Mouse (Mus musculus): ENCODE results near the gene Ank3. TPM values are rescaled to one million over a fixed set of nuclear protein-coding genes. Genes with fewer than 3 reads are reported as not detected.
"Not testable (repeated sequence)": the region's sequence is repeated elsewhere in the genome, so short reads cannot be mapped to it uniquely, and the experiment has no call there.

Gene Ank3
- 22.5 and 23.1 TPM in 2 replicates for polyA plus RNA-seq (2014; fragmentation: Nextera tagmentation; extraction: Ambion mirVana)

DNA sequence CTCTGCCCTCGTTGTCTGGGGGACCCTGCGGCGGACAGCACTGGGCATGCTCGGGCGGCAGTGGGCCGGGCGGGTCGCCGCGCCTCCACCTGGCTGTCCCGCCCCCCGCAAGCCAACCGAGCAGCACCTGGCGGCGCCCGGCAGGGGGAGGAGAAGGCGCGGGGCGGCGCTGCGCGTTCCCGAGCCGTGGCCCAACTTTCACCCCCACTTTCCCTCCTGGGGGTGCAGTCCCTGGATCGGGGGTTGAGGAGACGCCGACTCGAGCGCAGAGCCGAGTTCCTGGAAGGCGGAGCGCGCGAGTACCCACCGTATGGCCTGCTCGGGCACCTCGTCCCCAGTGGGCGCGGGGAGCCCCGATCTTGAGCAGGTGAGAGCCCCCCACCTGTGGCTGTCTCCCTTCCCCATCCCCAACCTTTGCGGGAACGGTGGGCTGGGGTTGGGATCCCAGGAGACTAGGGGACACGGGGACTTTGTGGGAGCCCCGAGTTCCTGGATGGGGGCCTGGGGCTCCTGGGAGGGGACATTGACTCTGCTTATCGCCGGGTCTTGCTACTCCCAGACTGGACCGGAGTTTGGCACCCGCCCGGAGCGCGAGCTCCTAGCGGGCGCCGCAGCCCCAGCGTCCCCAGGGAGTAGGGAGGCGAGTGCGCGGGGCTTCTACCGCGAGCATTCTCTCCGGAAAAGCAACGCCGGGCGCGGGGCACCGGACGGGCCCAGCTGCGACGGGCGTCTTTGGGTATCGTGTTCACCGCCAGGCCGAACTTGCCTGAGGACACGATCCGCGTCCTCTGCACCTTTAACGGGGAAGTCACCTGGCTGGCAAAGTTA, at the start of gene Ank3:
Gene Ank3, plus strand, starts transcription at position 11 of the 828 bp plus-strand sequence.
- Histone ChIP-seq H3K4me3 (ENCODE audit: low read depth, low read length) (peak within 1 kb of the TSS; percentile 69), H3K27ac (replicated peaks; ENCODE audit: low read depth, low read length) (no peak within 1 kb of the TSS), H3K9me3 (ENCODE audit: control insufficient read depth, low read length) (no peaks in the 10 kb centered on the region), H3K4me2 (ENCODE audit: low read depth, low read length) (peak within 1 kb of the TSS; percentile 100), H3K27me3 (replicated peaks; ENCODE audit: control insufficient read depth, insufficient read depth, low read length) (peaks cover 49% of the 10 kb centered on the region), H3K36me3 (ENCODE audit: control insufficient read depth, insufficient read depth, low read length) (no peaks in the 10 kb centered on the region), H3K4me1 (ENCODE audit: control insufficient read depth, insufficient read depth, low read length) (peaks cover 10% of the 10 kb centered on the region; the same call in 1 of the 2 replicates), H3K9ac (ENCODE audit: low read depth, low read length) (peak within 1 kb of the TSS; percentile 69)
- peak; percentile 86 for ATAC-seq (ENCODE audit: low read depth)
- WGBS: under 1% methylated on average over 45 of the region's 77 CpGs
- DNase-seq (ENCODE audit: low spot score): peak; percentile 54

GRCm38 (mm10) chr10:69351071-69351841, 47.3 kb upstream of the Ank3 start:
- H3K4me3 ChIP-seq (ENCODE audit: low read depth, low read length): peak overlapping the region; percentile 81

GRCm38 (mm10) chr10:69351842-69352211, 46.7 kb upstream of the Ank3 start:
- peaks cover 41% of the 10 kb centered on the region for H3K4me1 ChIP-seq (ENCODE audit: control insufficient read depth, insufficient read depth, low read length)
- peak; percentile 51 for DNase-seq (ENCODE audit: low spot score)
- H3K4me2 ChIP-seq (ENCODE audit: low read depth, low read length): peak overlapping the region; percentile 87
- no peaks in the 10 kb centered on the region for H3K9me3 ChIP-seq (ENCODE audit: control insufficient read depth, low read length)
- WGBS: 0% methylated on average over 11 of the region's 11 CpGs
- H3K36me3 ChIP-seq (ENCODE audit: control insufficient read depth, insufficient read depth, low read length): peaks cover 37% of the 10 kb centered on the region
- H3K9ac ChIP-seq (ENCODE audit: low read depth, low read length): peak overlapping the region; percentile 84
- no peaks in the 10 kb centered on the region for H3K27me3 ChIP-seq (replicated peaks; ENCODE audit: control insufficient read depth, insufficient read depth, low read length)
- no peak for ATAC-seq (ENCODE audit: low read depth)
- peak overlapping the region; percentile 81 for H3K4me3 ChIP-seq (ENCODE audit: low read depth, low read length)
- H3K27ac ChIP-seq (replicated peaks; ENCODE audit: low read depth, low read length): peak overlapping the region; percentile 88

More at GRCm38 (mm10) chr10:69351071-69351841, 47.3 kb upstream of the Ank3 start:
- peaks cover 41% of the 10 kb centered on the region for H3K4me1 ChIP-seq (ENCODE audit: control insufficient read depth, insufficient read depth, low read length)
- DNase-seq (ENCODE audit: low spot score) (peak; percentile 83), ATAC-seq (ENCODE audit: low read depth) (no peak)
- H3K27ac ChIP-seq (replicated peaks; ENCODE audit: low read depth, low read length): peak overlapping the region; percentile 88
- peak overlapping the region; percentile 84 for H3K9ac ChIP-seq (ENCODE audit: low read depth, low read length)
- H3K27me3 ChIP-seq (replicated peaks; ENCODE audit: control insufficient read depth, insufficient read depth, low read length): no peaks in the 10 kb centered on the region
- WGBS: 7% methylated on average over 12 of the region's 12 CpGs
- peaks cover 42% of the 10 kb centered on the region for H3K36me3 ChIP-seq (ENCODE audit: control insufficient read depth, insufficient read depth, low read length)
- no peaks in the 10 kb centered on the region for H3K9me3 ChIP-seq (ENCODE audit: control insufficient read depth, low read length)
- peak overlapping the region; percentile 87 for H3K4me2 ChIP-seq (ENCODE audit: low read depth, low read length)

DNA sequence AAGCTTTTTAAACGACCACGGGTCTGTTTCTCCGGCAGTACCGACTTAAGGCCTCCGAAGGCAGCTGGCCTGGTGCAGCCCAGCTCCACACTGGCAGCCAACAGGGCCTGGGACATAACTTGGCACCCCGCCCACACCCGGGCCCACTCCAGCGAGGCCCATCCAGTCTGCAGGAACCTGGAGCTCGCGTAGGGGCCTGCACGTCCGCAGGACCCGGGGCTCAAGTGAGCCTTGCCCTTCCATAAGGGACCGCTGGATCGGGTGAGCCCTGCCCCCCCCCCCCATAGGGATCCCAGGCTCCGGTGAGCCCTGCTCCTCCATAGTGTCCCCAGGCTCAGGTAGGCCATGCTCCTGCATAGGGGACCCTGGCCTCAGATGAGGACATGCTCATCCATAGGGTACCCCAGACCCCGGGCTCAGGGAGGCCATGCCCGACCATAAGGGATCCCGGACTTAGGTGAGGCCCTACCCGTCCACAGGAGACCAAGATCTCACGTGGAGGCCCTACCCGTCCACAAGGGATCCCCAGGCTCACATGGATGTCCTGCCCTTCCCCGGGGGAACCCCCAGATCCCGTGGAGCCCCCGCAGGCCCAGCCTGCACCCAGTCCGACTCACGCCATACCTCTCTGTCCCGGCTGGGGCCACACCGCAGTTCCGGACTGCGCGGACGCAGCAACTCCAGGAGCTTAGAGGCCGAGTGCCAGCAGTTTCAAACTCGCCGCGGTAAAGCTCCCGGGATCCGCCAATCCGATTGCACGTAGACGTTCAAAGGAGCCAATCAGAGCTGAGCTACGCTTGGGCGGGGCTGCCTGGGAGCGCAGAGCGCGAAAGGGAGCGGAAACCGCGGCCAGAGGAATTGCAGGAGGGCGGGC, 46.1 kb upstream of the Ank3 start, which contains the start of gene Cdk1:
Gene Cdk1, minus strand, starts transcription at position 727 of the 874 bp plus-strand sequence.
- peaks cover 38% of the 10 kb centered on the region for H3K4me1 ChIP-seq (ENCODE audit: control insufficient read depth, insufficient read depth, low read length)
- no peaks in the 10 kb centered on the region for H3K27me3 ChIP-seq (replicated peaks; ENCODE audit: control insufficient read depth, insufficient read depth, low read length)
- H3K4me3 ChIP-seq (ENCODE audit: low read depth, low read length): peak within 1 kb of the TSS; percentile 81
- peak within 1 kb of the TSS; percentile 84 for H3K9ac ChIP-seq (ENCODE audit: low read depth, low read length)
- ATAC-seq (ENCODE audit: low read depth): peak; percentile 98
- peak; percentile 99 for DNase-seq (ENCODE audit: low spot score)
- H3K9me3 ChIP-seq (ENCODE audit: control insufficient read depth, low read length): no peaks in the 10 kb centered on the region
- H3K36me3 ChIP-seq (ENCODE audit: control insufficient read depth, insufficient read depth, low read length): peaks cover 31% of the 10 kb centered on the region
- peak within 1 kb of the TSS; percentile 87 for H3K4me2 ChIP-seq (ENCODE audit: low read depth, low read length)
- under 1% methylated on average over 44 of the region's 51 CpGs for WGBS
- peak within 1 kb of the TSS; percentile 88 for H3K27ac ChIP-seq (replicated peaks; ENCODE audit: low read depth, low read length)

GRCm38 (mm10) chr10:69353086-69353479, 45.5 kb upstream of the Ank3 start:
- Histone ChIP-seq H3K36me3 (ENCODE audit: control insufficient read depth, insufficient read depth, low read length) (peaks cover 25% of the 10 kb centered on the region), H3K27ac (replicated peaks; ENCODE audit: low read depth, low read length) (peak overlapping the region; percentile 55; the same call in 1 of the 2 replicates), H3K4me3 (ENCODE audit: low read depth, low read length) (peak overlapping the region; percentile 81), H3K9ac (ENCODE audit: low read depth, low read length) (peak overlapping the region; percentile 84), H3K4me2 (ENCODE audit: low read depth, low read length) (peak overlapping the region; percentile 87), H3K4me1 (ENCODE audit: control insufficient read depth, insufficient read depth, low read length) (peaks cover 32% of the 10 kb centered on the region)
- H3K9me3 ChIP-seq (ENCODE audit: control insufficient read depth, low read length); H3K27me3 ChIP-seq (replicated peaks; ENCODE audit: control insufficient read depth, insufficient read depth, low read length); DNase-seq (ENCODE audit: low spot score): not testable (repeated sequence)
- WGBS: 29% methylated on average over 5 of the region's 5 CpGs
- ATAC-seq (ENCODE audit: low read depth): peak; percentile 24

DNA sequence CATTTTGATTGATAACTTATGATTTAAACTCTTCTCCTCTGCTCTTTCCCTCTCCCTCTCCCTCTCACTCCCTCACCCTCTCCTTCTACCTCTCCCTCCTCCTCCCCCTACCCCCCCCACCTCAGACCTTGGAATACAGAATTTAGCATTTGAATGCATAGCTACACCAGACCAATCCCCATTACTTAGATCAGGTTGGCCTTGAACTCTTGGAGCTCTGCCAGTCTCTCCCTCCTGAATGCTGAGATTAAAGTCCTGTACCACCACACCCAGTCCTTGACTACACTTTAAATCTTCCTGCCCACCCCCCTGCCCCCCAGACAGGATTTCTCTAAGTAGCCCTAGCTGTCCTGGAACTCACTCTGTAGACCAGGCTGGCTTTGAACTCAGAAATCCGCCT, 38.9 kb upstream of the Ank3 start:
- no peaks in the 10 kb centered on the region for H3K4me1 ChIP-seq (ENCODE audit: control insufficient read depth, insufficient read depth, low read length)
- H3K27ac ChIP-seq (replicated peaks; ENCODE audit: low read depth, low read length): no peak overlapping the region
- no peak overlapping the region for H3K9ac ChIP-seq (ENCODE audit: low read depth, low read length)
- no peaks in the 10 kb centered on the region for H3K36me3 ChIP-seq (ENCODE audit: control insufficient read depth, insufficient read depth, low read length)
- DNase-seq (ENCODE audit: low spot score) (no peak), ATAC-seq (ENCODE audit: low read depth) (no peak)
- no peak overlapping the region for H3K4me2 ChIP-seq (ENCODE audit: low read depth, low read length)
- H3K9me3 ChIP-seq (ENCODE audit: control insufficient read depth, low read length): no peaks in the 10 kb centered on the region
- no peak overlapping the region for H3K4me3 ChIP-seq (ENCODE audit: low read depth, low read length)
- 87% methylated on average over 1 of the region's 1 CpGs for WGBS
- H3K27me3 ChIP-seq (replicated peaks; ENCODE audit: control insufficient read depth, insufficient read depth, low read length): no peaks in the 10 kb centered on the region

DNA sequence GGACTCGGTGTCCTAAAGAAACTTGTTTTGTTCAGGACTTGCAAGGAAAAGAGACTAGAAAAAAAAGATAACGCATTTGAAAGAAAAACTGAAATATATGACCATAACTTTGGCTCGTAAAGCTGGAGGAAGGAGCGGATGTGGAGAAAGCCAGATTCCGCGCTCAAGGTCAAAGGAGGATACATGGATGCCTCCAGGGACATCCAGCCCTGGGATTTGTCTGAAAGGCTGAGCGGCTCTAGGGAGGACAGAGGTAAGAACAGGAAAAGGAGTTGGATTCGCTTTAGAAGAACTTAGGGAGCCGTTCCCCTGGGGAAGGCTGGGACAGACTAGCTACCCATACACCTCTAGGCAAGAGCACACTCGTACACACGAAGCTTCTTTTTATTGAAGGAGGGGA, 32.4 kb upstream of the Ank3 start:
- Histone ChIP-seq H3K4me1 (ENCODE audit: control insufficient read depth, insufficient read depth, low read length) (no peaks in the 10 kb centered on the region), H3K27me3 (replicated peaks; ENCODE audit: control insufficient read depth, insufficient read depth, low read length) (no peaks in the 10 kb centered on the region), H3K9me3 (ENCODE audit: control insufficient read depth, low read length) (no peaks in the 10 kb centered on the region), H3K27ac (replicated peaks; ENCODE audit: low read depth, low read length) (no peak overlapping the region), H3K9ac (ENCODE audit: low read depth, low read length) (no peak overlapping the region), H3K4me2 (ENCODE audit: low read depth, low read length) (no peak overlapping the region), H3K36me3 (ENCODE audit: control insufficient read depth, insufficient read depth, low read length) (no peaks in the 10 kb centered on the region), H3K4me3 (ENCODE audit: low read depth, low read length) (no peak overlapping the region)
- no peak for ATAC-seq (ENCODE audit: low read depth)
- no peak for DNase-seq (ENCODE audit: low spot score)
- 76% methylated on average over 11 of the region's 11 CpGs for WGBS

DNA sequence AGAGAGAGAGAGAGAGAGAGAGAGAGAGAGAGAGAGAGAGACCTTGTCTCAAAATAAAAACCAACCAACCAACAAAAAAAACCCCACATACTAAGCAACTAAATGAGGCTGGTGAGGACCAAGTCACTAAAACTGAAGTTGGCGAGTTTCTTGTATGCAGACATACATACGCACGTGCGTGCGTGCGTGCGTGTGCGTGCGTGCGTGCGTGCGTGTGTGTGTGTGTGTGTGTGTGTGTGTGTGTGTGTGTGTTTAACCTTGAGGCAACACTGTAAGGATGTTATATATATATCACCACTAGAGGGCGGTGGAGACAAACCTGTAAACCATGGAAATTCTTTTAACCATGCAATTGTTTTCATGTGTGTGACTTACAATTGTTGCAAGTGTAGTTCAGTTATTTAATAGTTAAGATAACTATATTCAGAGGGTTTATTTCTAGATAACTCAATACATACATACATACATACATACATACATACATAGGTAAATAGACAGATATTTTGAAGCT, 31.6 kb upstream of the Ank3 start:
- H3K27ac ChIP-seq (replicated peaks; ENCODE audit: low read depth, low read length): no peak overlapping the region
- no peaks in the 10 kb centered on the region for H3K27me3 ChIP-seq (replicated peaks; ENCODE audit: control insufficient read depth, insufficient read depth, low read length)
- no peak overlapping the region for H3K9ac ChIP-seq (ENCODE audit: low read depth, low read length)
- no peaks in the 10 kb centered on the region for H3K9me3 ChIP-seq (ENCODE audit: control insufficient read depth, low read length)
- H3K4me3 ChIP-seq (ENCODE audit: low read depth, low read length): no peak overlapping the region
- no peak overlapping the region for H3K4me2 ChIP-seq (ENCODE audit: low read depth, low read length)
- ATAC-seq (ENCODE audit: low read depth) (no peak), DNase-seq (ENCODE audit: low spot score) (no peak)
- H3K36me3 ChIP-seq (ENCODE audit: control insufficient read depth, insufficient read depth, low read length): no peaks in the 10 kb centered on the region
- WGBS: 85% methylated on average over 13 of the region's 13 CpGs
- no peaks in the 10 kb centered on the region for H3K4me1 ChIP-seq (ENCODE audit: control insufficient read depth, insufficient read depth, low read length)

All from embryonic facial prominence, embryonic 14.5 days (tissue).